7 mouse cellular contexts compared by ENCODE assay signal in genomic region chr9:121718792-121719318, GRCm38 (mm10). TPM values are rescaled to one million over a fixed set of nuclear protein-coding genes. Genes with fewer than 3 reads are reported as not detected.
DNase-seq lines count a peak whose midpoint lies in the region; ATAC-seq and TF ChIP-seq lines count a peak whose summit lies in the region.

Gene Nktr, plus strand, starts transcription at chr9:121719169.

- H3K36me3 ChIP-seq in embryonic facial prominence, embryonic 10.5 days (replicated peaks), result peaks cover 6% of the 10 kb centered on the region; the same call in 1 of the 2 replicates
- H3K36me3 ChIP-seq in intestine, postnatal 0 days (ENCODE audit: control insufficient read depth, insufficient read depth), result no peaks in the 10 kb centered on the region
- H3K36me3 ChIP-seq in midbrain, embryonic 12.5 days, result no peaks in the 10 kb centered on the region
- H3K36me3 ChIP-seq in small intestine, adult 2 months (ENCODE audit: control insufficient read depth, insufficient read depth, low read length), result no peaks in the 10 kb centered on the region

- H3K4me2 ChIP-seq in intestine, postnatal 0 days (replicated peaks; ENCODE audit: low read depth), result peak within 1 kb of the TSS; percentile 65
- peak within 1 kb of the TSS; percentile 95 for H3K4me2 ChIP-seq in midbrain, embryonic 12.5 days (replicated peaks)

- peak; percentile 32; the same call in 1 of the 2 replicates for TF ChIP-seq POLR2A in small intestine, adult 2 months (IDR thresholded peaks at IDR 0.05; ENCODE audit: low read depth, low read length)

- WGBS in embryonic facial prominence, embryonic 10.5 days, result under 1% methylated on average over 61 of the region's 61 CpGs
- WGBS in intestine, postnatal 0 days, result under 1% methylated on average over 59 of the region's 61 CpGs
- WGBS in midbrain, embryonic 12.5 days, result under 1% methylated on average over 58 of the region's 61 CpGs
- under 1% methylated on average over 59 of the region's 61 CpGs for WGBS in small intestine, adult 2 months

- peak; percentile 97 for ATAC-seq in intestine, postnatal 0 days
- peak; percentile 99 for ATAC-seq in midbrain, embryonic 12.5 days (ENCODE audit: low FRiP score, low read depth)

- peak within 1 kb of the TSS; percentile 94 for H3K27ac ChIP-seq in embryonic facial prominence, embryonic 10.5 days (replicated peaks)
- H3K27ac ChIP-seq in intestine, postnatal 0 days (ENCODE audit: low read depth, low read length), result peak within 1 kb of the TSS; percentile 100
- H3K27ac ChIP-seq in midbrain, embryonic 12.5 days (replicated peaks), result peak within 1 kb of the TSS; percentile 98
- H3K27ac ChIP-seq in small intestine, adult 2 months (ENCODE audit: insufficient read depth, low read depth, low read length), result peak within 1 kb of the TSS; percentile 87

- no peaks in the 10 kb centered on the region for H3K27me3 ChIP-seq in embryonic facial prominence, embryonic 10.5 days (replicated peaks; ENCODE audit: low read depth, poor library complexity, severe bottlenecking)
- H3K27me3 ChIP-seq in intestine, postnatal 0 days (replicated peaks; ENCODE audit: control insufficient read depth, insufficient read depth, low read length), result no peaks in the 10 kb centered on the region
- H3K27me3 ChIP-seq in midbrain, embryonic 12.5 days, result no peaks in the 10 kb centered on the region
- no peaks in the 10 kb centered on the region for H3K27me3 ChIP-seq in small intestine, adult 2 months (ENCODE audit: control insufficient read depth, insufficient read depth, low read length)

- peak; percentile 98 for DNase-seq in adrenal gland, postnatal 10 days
- peak; percentile 99 for DNase-seq in embryonic facial prominence, embryonic 10.5 days (ENCODE audit: low spot score)
- peak; percentile 74 for DNase-seq in gonadal fat pad, adult 2 months (ENCODE audit: low read depth)
- peak; percentile 98 for DNase-seq in left cerebral cortex, postnatal 4 days

- peak; percentile 47 for TF ChIP-seq CTCF in intestine, postnatal 0 days (IDR thresholded peaks at IDR 0.05; ENCODE audit: low read depth)
- no peak for TF ChIP-seq CTCF in small intestine, adult 2 months (IDR thresholded peaks at IDR 0.05; ENCODE audit: extremely low read depth, insufficient read length, insufficient replicate concordance, low read depth, low read length)

- intact Hi-C loops in left cerebral cortex, postnatal 4 days (cut with DNase I), result no loop called here

- H3K4me3 ChIP-seq in embryonic facial prominence, embryonic 10.5 days, result peak within 1 kb of the TSS; percentile 75
- peak within 1 kb of the TSS; percentile 86 for H3K4me3 ChIP-seq in intestine, postnatal 0 days (ENCODE audit: low read depth, low read length)
- peak within 1 kb of the TSS; percentile 96 for H3K4me3 ChIP-seq in midbrain, embryonic 12.5 days
- peak within 1 kb of the TSS; percentile 73 for H3K4me3 ChIP-seq in small intestine, adult 2 months (ENCODE audit: low read depth, low read length)

- H3K9ac ChIP-seq in intestine, postnatal 0 days (ENCODE audit: low read depth, low read length), result peak within 1 kb of the TSS; percentile 98
- peak within 1 kb of the TSS; percentile 96 for H3K9ac ChIP-seq in midbrain, embryonic 12.5 days (replicated peaks)

- H3K4me1 ChIP-seq in embryonic facial prominence, embryonic 10.5 days, result peaks cover 18% of the 10 kb centered on the region
- H3K4me1 ChIP-seq in intestine, postnatal 0 days (replicated peaks; ENCODE audit: control insufficient read depth, insufficient read depth, low read length), result no peaks in the 10 kb centered on the region
- H3K4me1 ChIP-seq in midbrain, embryonic 12.5 days, result peaks cover 13% of the 10 kb centered on the region
- no peaks in the 10 kb centered on the region; the same call in 1 of the 2 replicates for H3K4me1 ChIP-seq in small intestine, adult 2 months (ENCODE audit: control insufficient read depth, insufficient read depth, insufficient read length, low read length)

- 0 out of 2 replicates have a peak, but pooled peaks cover 2% of the 10 kb centered on the region for H3K9me3 ChIP-seq in embryonic facial prominence, embryonic 10.5 days
- no peaks in the 10 kb centered on the region for H3K9me3 ChIP-seq in intestine, postnatal 0 days (ENCODE audit: control insufficient read depth)
- no peaks in the 10 kb centered on the region for H3K9me3 ChIP-seq in midbrain, embryonic 12.5 days

RNA-seq across cellular contexts. Expression of gene Nktr, which starts in this region (rescaled TPM):
- total RNA-seq in adrenal gland, postnatal 10 days (2021), result 10 to 100 TPM; 55.1 to 98.4 TPM
- 61.2 and 62.9 TPM in 2 replicates for polyA plus RNA-seq in embryonic facial prominence, embryonic 10.5 days (2016; fragmentation: Nextera tagmentation; extraction: Ambion mirVana)
- polyA plus RNA-seq in gonadal fat pad, adult 2 months (2012; rRNA removed), result 62.0 and 73.9 TPM in 2 replicates
- 32.5 and 35.6 TPM in 2 replicates for polyA plus RNA-seq in intestine, postnatal 0 days (2015; fragmentation: Nextera tagmentation; extraction: Ambion mirVana)
- 100 to 1,000 TPM; 145 to 152 TPM for total RNA-seq in left cerebral cortex, postnatal 4 days (2021)
- polyA plus RNA-seq in midbrain, embryonic 12.5 days (2016; fragmentation: Nextera tagmentation; extraction: Ambion mirVana), result 73.6 and 75.3 TPM in 2 replicates
- 16.7 and 30.2 TPM in 2 replicates for polyA plus RNA-seq in small intestine, adult 2 months (2012; rRNA removed)

Comparison
In these comparisons a context has a peak if more than half of its experiments do, and no peak if none do; other contexts are left out.
1. Peak in every context shown above with its lines: DNase-seq, ATAC-seq, H3K4me3 ChIP-seq and H3K27ac ChIP-seq.